Mouse (Mus musculus) CH12.LX (cell line): ENCODE measurements around the gene Defb28. TPM values are rescaled to one million over a fixed set of nuclear protein-coding genes. Genes with fewer than 3 reads are reported as not detected.

Source experiments
- DNase-seq: peaks from one replicate; pipeline ENCODE4 v3.0.0-alpha.2; 2013; ENCODE audit errors: extremely low read depth
- H3K27ac ChIP-seq: 2 replicates; pipeline ENCODE4 v1.5.1; 2012; ENCODE audit warnings: low read depth, mild to moderate bottlenecking, control low read depth, moderate library complexity; ENCODE audit not compliant: insufficient read depth
- H3K27me3 ChIP-seq: replicated peaks from 2 replicates; pipeline ENCODE3; 2012; ENCODE audit warnings: inconsistent platforms
- H3K36me3 ChIP-seq, 2 experiments: replicated peaks in 1 of 2; 2 replicates each; pipeline versions ENCODE3 to v1.6.1; 2012; ENCODE audit warnings: inconsistent platforms in 1 of 2, low read length in 1 of 2, mild to moderate bottlenecking in 1 of 2, mixed read lengths in 1 of 2, moderate library complexity in 1 of 2; ENCODE audit not compliant: control insufficient read depth in 1 of 2, insufficient read depth in 1 of 2
- H3K4me1 ChIP-seq, 2 experiments: 2 replicates each; pipeline ENCODE4 v1.6.1; 2012; ENCODE audit warnings: inconsistent platforms in 1 of 2, moderate library complexity in 1 of 2; ENCODE audit not compliant: insufficient read depth in 2 of 2, control insufficient read depth in 1 of 2
- H3K4me2 ChIP-seq: 2 replicates; pipeline ENCODE4 v1.6.1; 2012; ENCODE audit warnings: low read depth, mild to moderate bottlenecking, control low read depth; ENCODE audit not compliant: poor library complexity, insufficient read depth, severe bottlenecking
- H3K4me3 ChIP-seq, 3 experiments: fragments of 150-350 bp in 1 of 3; sonication (generic) in 1 of 3; replicated peaks in 1 of 3; 2 replicates each; pipeline versions ENCODE3 to v1.5.1; 2011 to 2012; ENCODE audit warnings: low read depth in 2 of 3, low read length in 2 of 3, mild to moderate bottlenecking in 2 of 3, moderate library complexity in 2 of 3, control low read depth in 1 of 3, improper control_type of control experiment in 1 of 3, inconsistent platforms in 1 of 3, mixed read lengths in 1 of 3; ENCODE audit not compliant: poor library complexity in 1 of 3
- H3K79me2 ChIP-seq: replicated peaks from 2 replicates; pipeline ENCODE4 v1.6.1; 2012; ENCODE audit warnings: mild to moderate bottlenecking, moderate library complexity; ENCODE audit not compliant: control insufficient read depth, poor library complexity, insufficient read depth, severe bottlenecking; ENCODE audit errors: extremely low read depth
- H3K9ac ChIP-seq: 2 replicates; pipeline ENCODE4 v1.6.1; 2012; ENCODE audit warnings: low read depth, mild to moderate bottlenecking, control low read depth, moderate library complexity; ENCODE audit not compliant: insufficient read depth
- H3K9me3 ChIP-seq: replicated peaks from 2 replicates; pipeline ENCODE3; 2012; ENCODE audit warnings: low read length, inconsistent platforms, mixed read lengths
- BHLHE40 ChIP-seq: IDR thresholded peaks from 2 replicates; pipeline ENCODE4 v1.6.1; 2011; ENCODE audit warnings: mild to moderate bottlenecking, low read depth, low read length, improper control_type of control experiment
- CTCF ChIP-seq, 2 experiments: IDR thresholded peaks in 1 of 2; conservative IDR thresholded peaks in 1 of 2; 2 replicates each; pipeline ENCODE4 v1.5.1; 2011 to 2012; ENCODE audit warnings: low read depth in 2 of 2, low read length in 2 of 2, improper control_type of control experiment in 1 of 2, inconsistent platforms in 1 of 2, mild to moderate bottlenecking in 1 of 2, moderate library complexity in 1 of 2
- E2F4 ChIP-seq: IDR thresholded peaks from 2 replicates; pipeline ENCODE4 v1.6.1; 2011; ENCODE audit warnings: low read depth, low read length, improper control_type of control experiment; ENCODE audit not compliant: insufficient replicate concordance
- ELF1 ChIP-seq: IDR thresholded peaks from 2 replicates; pipeline ENCODE4 v1.6.1; 2014; ENCODE audit warnings: low read depth, mild to moderate bottlenecking, inconsistent platforms, low read length, improper control_type of control experiment
- EP300 ChIP-seq: IDR thresholded peaks from 2 replicates; pipeline ENCODE4 v1.6.1; 2011; ENCODE audit warnings: low read length, improper control_type of control experiment
- ETS1 ChIP-seq: conservative IDR thresholded peaks from 2 replicates; pipeline ENCODE4 v1.6.1; 2012; ENCODE audit warnings: low read depth, mild to moderate bottlenecking, inconsistent platforms, low read length, improper control_type of control experiment, moderate library complexity
- HCFC1 ChIP-seq: IDR thresholded peaks from 2 replicates; pipeline ENCODE4 v1.6.1; 2012; ENCODE audit warnings: low read depth, mild to moderate bottlenecking, inconsistent platforms, low read length, improper control_type of control experiment
- KAT2A ChIP-seq: IDR thresholded peaks from 2 replicates; pipeline ENCODE4 v1.6.1; 2012; ENCODE audit warnings: low read length, improper control_type of control experiment, inconsistent platforms; ENCODE audit not compliant: insufficient replicate concordance
- MAX ChIP-seq: IDR thresholded peaks from 2 replicates; pipeline ENCODE4 v1.6.1; 2011; ENCODE audit warnings: low read length, improper control_type of control experiment
- MYC ChIP-seq: IDR thresholded peaks from 2 replicates; pipeline ENCODE4 v1.6.1; 2011; ENCODE audit warnings: low read depth, mild to moderate bottlenecking, improper control_type of control experiment, low read length
- NELFE ChIP-seq: IDR thresholded peaks from 2 replicates; pipeline ENCODE4 v1.6.1; 2011; ENCODE audit warnings: low read depth, low read length, improper control_type of control experiment
- NRF1 ChIP-seq: IDR thresholded peaks from 2 replicates; pipeline ENCODE4 v1.6.1; 2014; ENCODE audit warnings: low read depth, mild to moderate bottlenecking, inconsistent platforms, low read length, improper control_type of control experiment, moderate library complexity
- RAD21 ChIP-seq: IDR thresholded peaks from 2 replicates; pipeline ENCODE4 v1.6.1; 2011; ENCODE audit warnings: low read depth, mild to moderate bottlenecking, low read length, improper control_type of control experiment, moderate library complexity
- RCOR1 ChIP-seq: conservative IDR thresholded peaks from 2 replicates; pipeline ENCODE4 v1.6.1; 2012; ENCODE audit warnings: low read depth, mild to moderate bottlenecking, inconsistent platforms, low read length, improper control_type of control experiment
- SIN3A ChIP-seq: IDR thresholded peaks from 2 replicates; pipeline ENCODE4 v1.6.1; 2012; ENCODE audit warnings: low read length, improper control_type of control experiment, inconsistent platforms
- SMC3 ChIP-seq: IDR thresholded peaks from 2 replicates; pipeline ENCODE4 v1.6.1; 2011; ENCODE audit warnings: low read depth, low read length, improper control_type of control experiment
- USF2 ChIP-seq: conservative IDR thresholded peaks from 2 replicates; pipeline ENCODE4 v1.6.1; 2011; ENCODE audit warnings: low read depth, low read length, improper control_type of control experiment
- ZNF384 ChIP-seq: IDR thresholded peaks from 2 replicates; pipeline ENCODE4 v1.6.1; 2012; ENCODE audit warnings: low read depth, low read length, improper control_type of control experiment, inconsistent platforms
- dilution Hi-C: fragments of 300-500 bp; cut with MboI; formaldehyde crosslinking; loops from 2 replicates; pipeline ENCODE4 v1.14.3; 2020; ENCODE audit warnings: low sequenced_read_pairs; ENCODE audit not compliant: extremely low pct_unique_long_range_greater_than_20kb, extremely low pct_ligation_motif_present
- in situ Hi-C: fragments of 300-500 bp; cut with MboI; formaldehyde crosslinking; loops from 3 replicates; pipeline ENCODE4 v1.14.3; 2019; ENCODE audit warnings: low sequenced_read_pairs, low pct_ligation_motif_present, low pct_unique_long_range_greater_than_20kb, mixed read lengths
- polyA plus RNA-seq: library from polyadenylated mRNA; unstranded; fragments of >175 nt; gene quantifications from 2 replicates; pipeline ENCODE4 v1.2.1, GENCODE M21; 2012; ENCODE audit warnings: low read depth; ENCODE audit not compliant: insufficient read length
- total RNA-seq, 2 experiments: library from RNA; depleted of rRNA; stranded (reverse); fragments of 300-350 nt in 1 of 2; fragments of >200 nt in 1 of 2; gene quantifications; 2 replicates each; pipeline ENCODE4 v1.2.3; 2012 to 2014

The Defb28 gene
- total and polyA plus RNA-seq, 3 experiments = not detected

- H3K9me3 ChIP-seq = peaks cover 3% of the 10 kb centered on the region
- no peaks in the 10 kb centered on the region for H3K36me3 ChIP-seq
- TF ChIP-seq USF2 (no peak), SMC3 (peak; percentile 23; the same call in 1 of the 2 replicates), RAD21 (peak; percentile 6), HCFC1 (no peak), CTCF (conservative IDR thresholded peaks at IDR 0.05 in 1 of 2, IDR thresholded peaks at IDR 0.05 in 1 of 2; ENCODE audit: low read depth in 2 of 2, low read length in 2 of 2) (peak; percentile 49 to 55)
- TF ChIP-seq, all 38 proteins: peak for 3
- no peak overlapping the region for H3K4me3 ChIP-seq
- H3K9ac ChIP-seq = no peak overlapping the region
- H3K27ac ChIP-seq = no peak overlapping the region
- no peak overlapping the region for H3K4me2 ChIP-seq
- H3K79me2 ChIP-seq = no peaks in the 10 kb centered on the region
- H3K4me1 ChIP-seq = no peaks in the 10 kb centered on the region
- dilution Hi-C loops (no loop called here), in situ Hi-C loops (no loop called here)
- H3K27me3 ChIP-seq = peaks cover 19% of the 10 kb centered on the region
- DNase-seq = no peak
Observed at GRCm38 (mm10) chr2:152487024-152487423, 31.0 kb upstream of the Defb28 start.

- Histone ChIP-seq H3K27ac (no peak within 1 kb of the TSS), H3K9me3 (peaks cover 3% of the 10 kb centered on the region), H3K4me2 (no peak within 1 kb of the TSS), H3K27me3 (peaks cover 20% of the 10 kb centered on the region)
- dilution Hi-C loops = no loop called here
- no peak for TF ChIP-seq BHLHE40
- no peak for TF ChIP-seq RCOR1
- TF ChIP-seq E2F4 = no peak
- no peak for TF ChIP-seq MAX
- TF ChIP-seq MYC = no peak
- TF ChIP-seq NRF1 = no peak
- no peak for TF ChIP-seq SIN3A
- TF ChIP-seq ZNF384 = no peak
- no peak for TF ChIP-seq EP300
- no peak for TF ChIP-seq KAT2A
- TF ChIP-seq ETS1 = no peak
- no peak for TF ChIP-seq ELF1
- TF ChIP-seq NELFE = no peak
- TF ChIP-seq, all 38 proteins: peak for 0
- in situ Hi-C loops = no loop called here
- H3K4me3 ChIP-seq = no peak within 1 kb of the TSS
- DNase-seq = no peak
- no peak within 1 kb of the TSS for H3K9ac ChIP-seq
- H3K4me1 ChIP-seq = no peaks in the 10 kb centered on the region
- H3K36me3 ChIP-seq = no peaks in the 10 kb centered on the region
- H3K79me2 ChIP-seq = no peaks in the 10 kb centered on the region
Observed at GRCm38 (mm10) chr2:152490038-152490437, 28.0 kb upstream of the Defb28 start, which contains the start of gene Defb22. Gene Defb22 (minus strand): TSS chr2:152490138.
